Mouse (Mus musculus): ENCODE results near the gene Krt87. TPM values are rescaled to one million over a fixed set of nuclear protein-coding genes. Genes with fewer than 3 reads are reported as not detected.

The Krt87 gene
- polyA plus RNA-seq, 1 experiment from 2014 or later = 0.06 TPM

- Histone ChIP-seq H3K27ac (ENCODE audit: low read length) (no peak overlapping the region), H3K27me3 (ENCODE audit: insufficient read depth, low read length) (no peaks in the 10 kb centered on the region), H3K9ac (replicated peaks; ENCODE audit: low read length) (no peak overlapping the region), H3K4me2 (replicated peaks; ENCODE audit: low read depth, low read length) (no peak overlapping the region), H3K4me3 (ENCODE audit: low read length) (no peak overlapping the region), H3K36me3 (ENCODE audit: insufficient read depth, low read length) (no peaks in the 10 kb centered on the region), H3K4me1 (ENCODE audit: insufficient read depth, low read length) (peaks cover 7% of the 10 kb centered on the region), H3K9me3 (ENCODE audit: low read length) (no peaks in the 10 kb centered on the region)
- ATAC-seq (ENCODE audit: low FRiP score, low TSS enrichment) = no peak
- 57% methylated on average over 9 of the region's 9 CpGs for WGBS
Observed at GRCm38 (mm10) chr15:101381758-101382157, 56.8 kb downstream of the Krt87 start.

Other genes starting within 250 kb of the Krt87 start
- 3.2 and 3.4 TPM in 2 replicates for gene Grasp, start 214.6 kb downstream of the Krt87 start, polyA plus RNA-seq (2015; fragmentation: Nextera tagmentation; extraction: Ambion mirVana)
- 10.8 and 11.9 TPM in 2 replicates for gene Nr4a1, start 184.5 kb downstream of the Krt87 start, polyA plus RNA-seq (2015; fragmentation: Nextera tagmentation; extraction: Ambion mirVana)
- 78.2 and 87.0 TPM in 2 replicates for gene Atg101, start 154.5 kb downstream of the Krt87 start, polyA plus RNA-seq (2015; fragmentation: Nextera tagmentation; extraction: Ambion mirVana)
- gene 6030408B16Rik, start 145.6 kb downstream of the Krt87 start, polyA plus RNA-seq (2015; fragmentation: Nextera tagmentation; extraction: Ambion mirVana) = 23.2 and 23.9 TPM in 2 replicates
- gene Krt80, start 68.6 kb downstream of the Krt87 start, polyA plus RNA-seq (2015; fragmentation: Nextera tagmentation; extraction: Ambion mirVana) = 1.7 and 2.3 TPM in 2 replicates
- gene Krt7, start 27.8 kb downstream of the Krt87 start, polyA plus RNA-seq (2015; fragmentation: Nextera tagmentation; extraction: Ambion mirVana) = 94.8 and 99.9 TPM in 2 replicates
- not detected in 2 replicates for gene Krt88, start 8.9 kb upstream of the Krt87 start, polyA plus RNA-seq (2015; fragmentation: Nextera tagmentation; extraction: Ambion mirVana)
- gene Krt81, start 24.9 kb upstream of the Krt87 start, polyA plus RNA-seq (2015; fragmentation: Nextera tagmentation; extraction: Ambion mirVana) = not detected in 2 replicates
- gene Krt86, start 34.7 kb upstream of the Krt87 start, polyA plus RNA-seq (2015; fragmentation: Nextera tagmentation; extraction: Ambion mirVana) = not detected in 2 replicates
- not detected in 2 replicates for gene Krt83, start 52.7 kb upstream of the Krt87 start, polyA plus RNA-seq (2015; fragmentation: Nextera tagmentation; extraction: Ambion mirVana)
- gene Gm49425, start 78.5 kb upstream of the Krt87 start, polyA plus RNA-seq (2015; fragmentation: Nextera tagmentation; extraction: Ambion mirVana) = not detected in 2 replicates
- not detected in 2 replicates for gene Krt84, start 94.0 kb upstream of the Krt87 start, polyA plus RNA-seq (2015; fragmentation: Nextera tagmentation; extraction: Ambion mirVana)
- not detected in 2 replicates for gene Krt82, start 111.9 kb upstream of the Krt87 start, polyA plus RNA-seq (2015; fragmentation: Nextera tagmentation; extraction: Ambion mirVana)
- 0.10 and 0.15 TPM in 2 replicates for gene Krt90, start 124.1 kb upstream of the Krt87 start, polyA plus RNA-seq (2015; fragmentation: Nextera tagmentation; extraction: Ambion mirVana)
- gene Krt75, start 135.1 kb upstream of the Krt87 start, polyA plus RNA-seq (2015; fragmentation: Nextera tagmentation; extraction: Ambion mirVana) = 0.27 and 0.32 TPM in 2 replicates
- not detected in 2 replicates for gene Gm5414, start 189.4 kb upstream of the Krt87 start, polyA plus RNA-seq (2015; fragmentation: Nextera tagmentation; extraction: Ambion mirVana)
- not detected in 2 replicates for gene Gm5478, start 208.6 kb upstream of the Krt87 start, polyA plus RNA-seq (2015; fragmentation: Nextera tagmentation; extraction: Ambion mirVana)
- gene Krt6b, start 241.5 kb upstream of the Krt87 start, polyA plus RNA-seq (2015; fragmentation: Nextera tagmentation; extraction: Ambion mirVana) = not detected in 2 replicates